Mouse (Mus musculus) stomach, postnatal 0 days (tissue): ENCODE results near the gene Sirt2.

Source experiments
- CTCF ChIP-seq: IDR thresholded peaks from 2 replicates; pipeline ENCODE4 v1.5.1; 2016; ENCODE audit warnings: antibody characterized with exemption, low read depth, mild to moderate bottlenecking, moderate library complexity
- EP300 ChIP-seq: optimal IDR thresholded peaks from 2 replicates; pipeline ENCODE3; 2016; ENCODE audit warnings: antibody characterized with exemption

- TF ChIP-seq EP300 (no peak), CTCF (no peak)
Measured at GRCm38 (mm10) chr7:28794496-28794895, 28.0 kb downstream of the Sirt2 start.
